Mouse (Mus musculus) cerebellum, adult 2 months (tissue): Measurements from ENCODE around the gene Parva. TPM values are rescaled to one million over a fixed set of nuclear protein-coding genes. Genes with fewer than 3 reads are reported as not detected.

Experiments used
- DNase-seq, 2 experiments: peaks; one replicate each; pipeline ENCODE4 v3.0.0; 2021
- H3K27ac ChIP-seq: fragments of 200-500 bp; 2 replicates; pipeline ENCODE4 v1.5.1; 2012; ENCODE audit warnings: low read length, control low read depth, inconsistent platforms; ENCODE audit not compliant: insufficient read depth
- H3K27me3 ChIP-seq: fragments of 200-500 bp; 2 replicates; pipeline ENCODE4 v1.6.1; 2012; ENCODE audit warnings: inconsistent platforms, mild to moderate bottlenecking, low read length, moderate library complexity; ENCODE audit not compliant: control insufficient read depth, insufficient read depth
- H3K4me1 ChIP-seq: fragments of 200-500 bp; 2 replicates; pipeline ENCODE4 v1.6.1; 2011; ENCODE audit warnings: low read length; ENCODE audit not compliant: control insufficient read depth, insufficient read depth
- H3K4me3 ChIP-seq: fragments of 200-500 bp; replicated peaks from 2 replicates; pipeline ENCODE3; 2011; ENCODE audit warnings: mild to moderate bottlenecking, low read depth, low read length, control low read depth; ENCODE audit not compliant: insufficient read depth
- CTCF ChIP-seq: fragments of 200-500 bp; IDR thresholded peaks from 2 replicates; pipeline ENCODE4 v1.5.1; 2011; ENCODE audit warnings: low read depth, mild to moderate bottlenecking, control low read depth, low read length, moderate library complexity, borderline replicate concordance; ENCODE audit not compliant: insufficient read depth
- POLR2A ChIP-seq: fragments of 200-500 bp; IDR thresholded peaks from 2 replicates; pipeline ENCODE4 v1.6.1; 2011; ENCODE audit warnings: low read length, control low read depth, borderline replicate concordance; ENCODE audit not compliant: insufficient read depth
- WGBS: fragments of 180-500 bp; shearing (Covaris S2); methylation state at CpG from one replicate; pipeline ENCODE4 v1.1.7; 2018; 5-methylcytosine and 5-hydroxymethylcytosine counted together
- polyA plus RNA-seq: library from polyadenylated mRNA; depleted of rRNA; stranded (reverse); fragments of >200 nt; gene quantifications from 2 replicates; pipeline ENCODE4 v1.2.3, GENCODE M21; 2012

Parva gene
- polyA plus RNA-seq, 1 experiment = 67.5 TPM

DNA sequence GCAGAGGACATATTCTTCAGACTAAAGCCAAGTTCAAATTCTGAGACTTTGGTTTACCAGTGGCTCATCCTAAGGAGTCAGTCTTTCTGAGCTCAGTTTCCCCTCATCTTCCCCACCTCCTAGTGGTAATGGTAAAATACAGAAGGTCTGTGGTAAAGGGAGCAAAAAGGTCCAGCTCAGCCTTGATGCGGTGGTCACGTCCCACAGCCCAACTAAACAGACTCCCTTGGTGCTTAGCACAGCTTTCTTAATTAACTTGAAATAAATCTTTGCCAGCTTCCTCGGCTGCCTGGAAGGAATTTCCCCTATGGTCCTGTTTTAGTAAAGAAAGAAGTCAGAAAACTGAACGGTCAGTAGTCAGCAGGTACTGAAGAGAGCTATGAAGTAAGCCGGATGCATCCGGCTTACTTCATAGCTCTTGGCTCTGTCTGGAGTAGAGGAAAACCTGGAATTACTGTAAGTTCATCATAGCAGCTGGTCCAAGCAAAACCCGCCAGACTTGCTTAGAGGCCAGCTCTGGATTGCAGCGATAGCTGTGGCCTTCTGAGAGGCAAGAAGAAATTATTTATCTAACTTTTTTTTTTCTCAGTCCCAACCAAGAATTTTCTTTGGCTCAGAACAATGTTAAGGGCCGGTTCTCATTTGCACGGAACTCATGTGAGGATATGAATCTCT, 176.3 kb downstream of the Parva start:
- Histone ChIP-seq H3K4me3 (no peak overlapping the region), H3K27ac (no peak overlapping the region), H3K27me3 (no peaks in the 10 kb centered on the region; the same call in 1 of the 2 replicates), H3K4me1 (no peaks in the 10 kb centered on the region)
- TF ChIP-seq POLR2A (no peak), CTCF (no peak)
- DNase-seq = no peak
- 32% methylated on average over 10 of the region's 10 CpGs for WGBS

- no peak overlapping the region for H3K4me3 ChIP-seq
- no peaks in the 10 kb centered on the region for H3K4me1 ChIP-seq
- no peaks in the 10 kb centered on the region; the same call in 1 of the 2 replicates for H3K27me3 ChIP-seq
- no peak for DNase-seq
- WGBS = 20% methylated on average over 8 of the region's 8 CpGs
- no peak for TF ChIP-seq CTCF
- no peak for TF ChIP-seq POLR2A
- no peak overlapping the region for H3K27ac ChIP-seq
These were observed 176.9 kb downstream of the Parva start for GRCm38 (mm10) chr7:112604209-112604608.

DNA sequence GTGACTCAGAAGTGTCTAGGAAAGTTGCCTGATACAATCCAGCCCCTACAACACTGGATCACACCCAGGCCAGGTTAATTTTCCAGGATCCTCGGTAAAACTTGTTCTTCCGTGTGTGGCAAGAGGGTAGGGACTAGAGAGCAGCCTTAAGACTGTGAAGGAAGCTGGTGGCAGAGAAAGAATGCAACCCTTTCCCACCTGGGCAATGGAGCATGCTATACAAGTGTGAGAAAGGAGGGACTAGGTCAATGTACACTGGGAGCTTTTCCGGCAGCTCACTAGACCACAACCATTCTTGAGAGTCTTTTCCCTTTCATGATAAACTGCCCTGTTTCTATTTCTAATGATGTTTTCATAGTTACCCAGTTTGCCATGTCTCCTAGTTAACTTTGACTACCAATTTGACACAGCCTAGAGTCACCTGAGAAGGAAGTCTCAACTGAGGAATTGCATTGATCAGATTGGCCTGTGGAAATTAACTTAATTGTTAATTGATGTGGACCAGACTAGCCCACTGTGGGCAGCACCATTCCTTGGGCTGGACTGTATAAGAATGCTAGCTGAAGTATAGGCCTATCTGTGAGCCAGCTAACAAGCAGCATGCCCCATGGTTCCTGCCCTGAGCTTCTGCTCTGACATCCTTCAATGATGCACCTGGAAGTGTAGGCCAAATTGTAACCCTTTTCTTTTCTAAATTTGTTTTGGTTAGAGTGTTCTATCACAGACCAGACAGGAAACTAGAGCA, 186.9 kb downstream of the Parva start:
- 85% methylated on average over 3 of the region's 3 CpGs for WGBS

DNA sequence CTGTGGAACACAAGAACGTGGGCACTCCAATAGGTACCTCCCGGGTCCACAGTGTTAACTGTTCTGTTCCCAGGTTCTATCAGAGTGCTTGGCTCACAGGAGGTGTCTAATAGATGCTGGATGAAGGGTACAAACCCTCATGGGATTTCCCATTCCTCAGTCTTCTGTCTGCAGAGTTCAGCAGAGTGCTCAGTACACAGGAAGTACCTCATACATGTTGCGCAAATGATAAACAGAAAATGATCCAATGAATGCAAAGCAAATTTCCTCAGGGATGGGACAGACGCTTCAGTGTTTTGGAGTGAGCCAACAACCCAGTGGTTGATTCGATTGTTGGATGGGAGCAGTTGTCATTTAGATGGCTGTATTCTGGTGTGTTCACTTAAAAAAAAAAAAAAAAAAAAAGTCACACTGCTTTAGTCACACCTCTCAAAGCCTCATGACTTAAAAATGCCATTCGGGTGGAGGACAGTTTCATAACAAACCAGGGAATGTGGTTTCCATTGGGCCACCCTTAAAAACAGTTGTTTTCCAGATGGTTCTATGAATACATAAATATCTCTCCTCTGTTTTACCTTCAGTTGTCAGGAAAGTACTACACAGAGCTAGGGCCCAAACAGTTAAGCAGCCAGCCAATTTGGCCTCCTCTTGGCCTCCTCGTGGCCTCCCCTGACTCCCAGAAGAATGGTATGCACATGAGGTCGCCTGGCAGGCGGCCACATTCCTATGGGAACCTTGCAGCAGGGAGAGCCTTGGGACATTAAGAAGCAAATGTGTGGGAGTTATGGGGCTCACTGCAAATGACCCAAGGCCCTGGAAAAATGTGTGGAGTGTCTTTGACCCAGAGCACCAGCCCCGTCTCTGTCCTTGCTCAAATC, 187.7 kb downstream of the Parva start:
- Histone ChIP-seq H3K27ac (no peak overlapping the region), H3K4me3 (no peak overlapping the region), H3K27me3 (no peaks in the 10 kb centered on the region; the same call in 1 of the 2 replicates), H3K4me1 (no peaks in the 10 kb centered on the region)
- no peak for TF ChIP-seq CTCF
- TF ChIP-seq POLR2A = no peak
- DNase-seq = no peak
- WGBS = 75% methylated on average over 10 of the region's 10 CpGs

More for the DNA sequence above, 186.9 kb downstream of the Parva start:
- TF ChIP-seq CTCF (no peak), POLR2A (no peak)
- Histone ChIP-seq H3K27me3 (no peaks in the 10 kb centered on the region), H3K4me3 (no peak overlapping the region), H3K4me1 (no peaks in the 10 kb centered on the region), H3K27ac (no peak overlapping the region)
- no peak for DNase-seq

DNA sequence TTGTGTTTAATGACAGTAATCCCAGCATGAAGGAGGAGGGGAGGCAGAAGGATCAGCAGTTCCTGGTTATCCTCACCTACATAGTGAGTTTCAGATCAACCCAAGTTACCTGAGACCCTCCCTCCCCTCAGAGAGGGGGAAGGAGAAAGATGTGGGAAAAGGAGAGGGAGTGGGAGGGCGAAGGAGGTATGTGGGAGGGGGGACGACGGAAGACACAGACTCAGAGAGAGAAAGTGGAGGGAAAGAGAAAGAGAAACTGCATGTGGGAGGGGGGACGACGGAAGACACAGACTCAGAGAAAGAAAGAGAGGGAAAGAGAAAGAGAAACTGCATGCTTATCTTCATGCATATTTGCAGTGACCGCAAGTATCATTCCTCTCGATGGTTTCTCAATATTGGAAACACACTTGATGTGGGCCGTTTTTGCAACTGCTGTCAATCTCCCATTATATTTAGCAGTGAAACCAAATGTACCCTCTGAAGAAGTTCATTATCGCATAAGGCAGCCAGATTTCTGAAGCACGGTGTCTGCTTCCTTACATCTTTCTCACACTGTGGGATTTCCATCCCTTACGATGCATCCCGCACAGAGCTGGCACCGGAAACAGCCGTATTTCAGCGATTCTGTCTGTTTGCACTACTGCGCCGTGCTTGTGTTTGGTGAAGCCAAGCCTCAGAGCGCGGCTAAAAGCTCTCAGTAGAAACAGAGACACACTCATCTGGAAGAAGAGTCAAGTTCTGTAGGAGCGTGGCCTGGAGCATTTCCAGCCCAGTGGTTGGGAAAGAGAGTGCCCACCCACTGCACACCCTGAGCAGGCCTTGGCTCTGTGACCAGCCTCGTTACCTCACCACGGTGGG, 193.2 kb downstream of the Parva start:
- Histone ChIP-seq H3K4me1 (no peaks in the 10 kb centered on the region), H3K27ac (no peak overlapping the region), H3K27me3 (no peaks in the 10 kb centered on the region; the same call in 1 of the 2 replicates), H3K4me3 (no peak overlapping the region)
- no peak for TF ChIP-seq CTCF
- TF ChIP-seq POLR2A = no peak
- 33% methylated on average over 22 of the region's 22 CpGs for WGBS
- peak; percentile 16 to 19 for DNase-seq

GRCm38 (mm10) chr7:112627481-112627880, 200.2 kb downstream of the Parva start:
- H3K27ac ChIP-seq = no peak overlapping the region
- no peaks in the 10 kb centered on the region for H3K4me1 ChIP-seq
- no peaks in the 10 kb centered on the region for H3K27me3 ChIP-seq
- no peak overlapping the region for H3K4me3 ChIP-seq
- 72% methylated on average over 4 of the region's 4 CpGs for WGBS
- no peak for DNase-seq
- no peak for TF ChIP-seq POLR2A
- TF ChIP-seq CTCF = no peak
